Mouse (Mus musculus) left cerebral cortex, adult 9 months (tissue): ENCODE results near the gene Fcamr.

Source experiments
- DNase-seq, 2 experiments: peaks; one replicate each; pipeline ENCODE4 v3.0.0; 2022; ENCODE audit warnings: low spot score in 2 of 2

Fcamr gene

DNA sequence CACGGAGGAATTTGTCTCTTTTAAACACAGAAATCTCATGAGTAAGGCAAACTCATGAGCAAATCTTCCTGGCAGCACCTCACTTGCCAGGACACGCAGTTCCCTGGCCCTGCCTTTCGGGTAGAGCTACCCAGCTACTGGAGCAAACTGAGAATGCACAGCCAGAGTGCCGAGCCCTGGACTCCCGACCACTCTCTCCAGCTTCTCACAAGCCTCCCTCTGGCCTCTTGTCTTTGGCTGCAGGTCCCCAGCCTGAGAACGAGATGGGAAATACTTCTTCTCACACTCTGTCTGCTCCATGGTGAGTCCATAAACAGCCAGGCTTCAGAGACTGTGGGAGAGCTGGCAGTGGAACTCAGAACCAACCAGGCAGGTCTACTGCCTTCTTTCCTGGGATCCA lies 2.3 kb downstream of the Fcamr start:
- no peak for DNase-seq

DNA sequence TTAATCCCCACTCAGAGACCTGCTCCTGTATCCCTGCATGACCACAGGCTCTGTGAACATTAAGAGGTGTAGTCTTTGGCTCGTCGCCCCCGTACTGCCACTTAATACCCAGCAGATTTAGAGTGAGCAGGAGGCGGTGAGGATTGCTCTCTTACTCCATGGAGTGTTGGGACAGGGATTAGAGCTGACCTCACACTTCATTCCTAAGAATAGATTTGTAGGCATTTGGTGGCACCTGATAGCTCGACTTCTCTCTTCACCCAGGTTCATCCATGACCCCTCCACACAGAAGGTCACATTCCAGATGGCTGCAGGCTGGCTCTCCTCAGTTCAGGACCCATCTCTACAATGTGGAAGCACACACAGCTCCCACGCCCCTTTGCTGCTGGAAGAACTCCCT lies 3.6 kb downstream of the Fcamr start:
- no peak for DNase-seq

DNA sequence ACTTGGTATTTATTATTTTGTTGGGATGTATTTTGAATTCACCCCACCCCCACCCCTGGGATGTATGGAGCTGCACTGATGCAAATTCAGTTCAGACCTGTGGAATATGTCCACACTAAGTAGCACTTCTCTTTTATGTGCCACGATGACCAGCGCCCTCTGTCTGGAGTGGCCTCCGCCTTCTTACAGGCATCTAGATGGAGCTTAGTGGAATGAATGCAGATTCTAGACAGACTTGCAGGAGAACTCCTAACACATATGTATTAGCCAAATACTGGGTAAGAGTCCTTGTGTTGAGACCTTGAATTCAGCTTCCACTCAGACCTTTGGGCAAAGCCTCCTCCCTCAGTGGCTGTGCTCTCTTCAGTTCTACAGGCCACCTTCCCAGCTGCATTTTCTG lies 10.2 kb downstream of the Fcamr start:
- no peak for DNase-seq

DNA sequence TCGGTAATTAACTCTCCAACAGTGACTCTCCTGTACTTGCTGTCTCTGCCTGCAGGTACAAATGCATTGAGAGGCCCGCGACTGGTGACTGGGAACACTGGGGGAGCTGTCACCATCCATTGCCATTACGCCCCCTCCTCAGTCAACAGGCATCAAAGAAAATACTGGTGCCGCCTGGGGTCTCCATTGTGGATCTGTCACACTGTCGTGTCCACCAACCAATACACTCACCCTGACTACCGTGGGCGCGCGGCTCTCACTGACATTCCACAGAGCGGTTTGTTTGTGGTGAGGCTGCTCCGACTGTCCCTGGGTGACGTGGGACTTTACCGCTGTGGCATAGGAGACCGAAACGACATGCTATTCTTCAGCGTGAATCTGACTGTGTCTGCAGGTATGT lies 10.6 kb downstream of the Fcamr start:
- DNase-seq: no peak

DNA sequence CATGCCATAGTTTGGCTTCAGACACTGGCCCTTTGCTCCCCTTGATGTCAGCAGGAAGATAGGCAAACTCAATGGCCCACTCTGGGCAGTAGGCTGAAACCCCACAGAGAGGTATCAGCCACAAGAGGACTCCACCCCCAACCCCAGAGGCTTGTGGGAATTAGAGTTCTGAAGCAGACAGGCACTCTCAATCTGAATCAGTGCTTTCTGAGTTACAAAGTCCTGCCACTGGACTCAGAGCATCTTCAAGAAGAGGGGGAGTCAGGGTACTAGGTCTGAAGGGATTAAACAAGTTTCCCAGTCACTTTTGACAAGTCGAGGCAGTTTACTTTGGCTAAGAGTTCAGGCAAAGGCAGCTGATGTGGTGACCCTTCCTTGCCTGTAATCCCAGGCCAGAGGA lies 19.0 kb downstream of the Fcamr start:
- DNase-seq: no peak

DNA sequence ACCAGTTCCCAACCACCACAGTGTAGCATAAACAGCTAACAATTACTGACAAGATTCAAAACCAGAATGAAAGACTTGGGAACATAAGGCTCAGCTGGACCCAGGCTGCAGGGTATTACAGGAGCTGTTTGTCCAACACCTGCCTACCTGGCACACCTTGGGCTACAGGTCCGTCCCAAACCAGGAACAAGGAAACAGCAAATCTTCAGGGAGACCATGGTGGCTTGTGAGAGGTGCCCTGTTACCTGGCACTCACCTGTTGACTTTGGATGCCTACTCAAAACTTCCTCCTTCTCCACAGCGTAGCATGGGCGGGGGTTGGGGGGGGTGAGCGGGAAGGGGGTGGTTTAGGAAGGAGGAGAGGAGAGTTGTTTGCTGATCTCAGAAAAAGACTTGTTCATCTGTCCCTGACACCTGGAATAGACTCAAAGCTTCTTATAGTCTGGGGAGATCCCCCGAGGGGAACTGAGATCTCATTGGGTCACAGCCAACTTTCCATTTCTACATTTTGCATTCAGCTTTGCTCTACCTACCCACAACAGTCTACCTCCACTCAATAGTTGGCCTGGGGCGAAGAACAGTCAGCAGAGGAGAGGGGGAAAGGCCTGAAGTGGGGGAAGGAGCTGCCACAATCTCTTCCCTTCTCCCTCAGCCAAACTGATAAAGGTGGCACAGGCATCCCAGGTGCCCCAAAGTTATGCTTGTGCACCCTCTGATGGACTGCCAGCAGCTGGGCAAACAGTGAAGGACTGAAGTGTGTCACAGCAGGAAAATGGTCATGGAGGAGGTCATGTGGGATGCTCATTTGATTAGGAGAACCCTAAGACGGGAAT lies 19.8 kb downstream of the Fcamr start:
- DNase-seq: no peak

DNA sequence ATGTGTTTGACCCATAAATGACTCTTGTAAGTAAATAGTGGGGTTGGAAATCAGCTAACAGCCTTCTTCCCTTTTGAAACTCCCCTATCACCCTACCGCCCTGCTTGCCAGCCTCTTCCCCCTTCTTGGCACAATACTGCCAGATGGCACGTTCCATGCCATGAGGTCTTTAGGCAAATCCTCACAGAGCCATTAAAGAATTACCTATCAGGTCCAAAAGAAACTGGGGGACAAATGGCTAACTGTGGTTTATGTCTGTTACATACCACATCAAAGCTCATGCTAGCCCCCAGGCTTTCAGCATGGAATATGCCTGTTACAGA lies 20.4 kb downstream of the Fcamr start:
- no peak for DNase-seq

DNA sequence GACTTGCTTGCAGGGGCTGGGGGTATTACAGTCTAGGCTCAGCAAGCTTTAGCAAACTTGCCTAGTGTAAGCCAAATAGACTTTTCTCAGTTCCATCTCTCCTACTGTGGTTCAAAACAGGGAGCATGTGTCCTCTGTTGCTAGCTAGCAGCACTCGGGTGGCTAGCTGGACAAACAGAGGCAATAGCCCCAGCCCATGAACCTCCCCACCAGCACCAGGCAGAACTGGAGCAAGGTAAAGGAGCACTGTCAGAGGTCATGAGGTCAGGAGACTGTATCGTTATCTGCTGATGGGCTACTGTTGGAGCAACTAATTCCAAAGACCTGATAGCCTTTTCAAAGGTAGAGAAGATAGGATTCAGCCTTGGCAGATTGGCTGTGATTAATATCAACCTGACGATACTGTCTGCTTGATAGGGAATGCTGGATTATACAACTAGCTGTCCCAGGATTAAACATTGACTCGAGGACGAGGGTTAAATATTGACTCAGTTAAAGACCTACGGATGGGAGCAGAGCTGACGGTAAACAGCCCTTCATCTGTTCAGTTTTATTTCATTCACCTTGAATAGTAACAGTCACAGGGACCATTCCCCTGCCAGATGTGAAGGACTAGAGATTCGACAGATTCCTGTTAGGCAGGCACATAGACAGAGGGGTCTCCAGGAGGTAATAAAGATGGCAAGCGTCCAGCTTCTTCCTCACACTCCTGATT lies 21.4 kb downstream of the Fcamr start:
- no peak for DNase-seq

DNA sequence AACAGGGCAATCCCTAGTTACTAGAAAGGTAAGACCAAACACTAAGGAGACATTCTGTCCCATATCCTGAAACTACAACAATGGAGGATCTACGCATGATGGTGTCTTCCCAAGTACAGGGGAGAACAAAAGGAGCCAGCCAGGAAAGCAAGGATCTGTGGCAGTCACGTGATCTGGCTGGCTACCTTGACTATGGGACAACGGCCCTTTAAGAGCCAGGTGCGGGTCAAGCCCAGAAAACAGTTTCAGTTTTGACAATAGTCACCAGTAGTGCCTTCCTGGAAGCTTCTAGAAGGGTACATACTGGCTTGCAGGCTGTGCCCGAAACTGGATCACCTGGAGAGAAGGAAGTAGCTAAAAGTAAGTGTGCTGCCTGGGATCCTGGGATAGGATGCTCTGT lies 25.7 kb downstream of the Fcamr start, which contains the start of gene Pigr:
Gene Pigr (plus strand): TSS at position 237 of the 400 bp plus-strand sequence.
- no peak for DNase-seq

DNA sequence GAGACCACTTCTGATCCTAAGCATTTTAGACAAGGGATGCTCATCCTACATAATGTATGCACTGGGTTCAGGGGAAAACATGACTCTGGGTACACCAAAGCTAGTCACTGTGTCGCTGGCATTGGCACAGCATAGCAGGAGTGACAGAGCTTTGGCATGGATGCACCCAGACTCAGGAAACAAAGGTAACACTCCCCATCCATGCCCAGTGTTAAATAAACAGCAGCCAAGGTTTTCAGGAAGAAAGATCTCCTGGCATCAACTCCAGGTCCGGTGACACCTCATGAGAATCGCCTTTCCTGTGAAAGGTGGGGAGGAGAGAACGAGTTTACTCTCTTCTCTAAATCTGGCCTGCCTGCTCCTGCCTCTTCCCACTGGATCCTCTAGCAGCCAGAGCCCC lies 28.0 kb downstream of the Fcamr start:
- DNase-seq: no peak

DNA sequence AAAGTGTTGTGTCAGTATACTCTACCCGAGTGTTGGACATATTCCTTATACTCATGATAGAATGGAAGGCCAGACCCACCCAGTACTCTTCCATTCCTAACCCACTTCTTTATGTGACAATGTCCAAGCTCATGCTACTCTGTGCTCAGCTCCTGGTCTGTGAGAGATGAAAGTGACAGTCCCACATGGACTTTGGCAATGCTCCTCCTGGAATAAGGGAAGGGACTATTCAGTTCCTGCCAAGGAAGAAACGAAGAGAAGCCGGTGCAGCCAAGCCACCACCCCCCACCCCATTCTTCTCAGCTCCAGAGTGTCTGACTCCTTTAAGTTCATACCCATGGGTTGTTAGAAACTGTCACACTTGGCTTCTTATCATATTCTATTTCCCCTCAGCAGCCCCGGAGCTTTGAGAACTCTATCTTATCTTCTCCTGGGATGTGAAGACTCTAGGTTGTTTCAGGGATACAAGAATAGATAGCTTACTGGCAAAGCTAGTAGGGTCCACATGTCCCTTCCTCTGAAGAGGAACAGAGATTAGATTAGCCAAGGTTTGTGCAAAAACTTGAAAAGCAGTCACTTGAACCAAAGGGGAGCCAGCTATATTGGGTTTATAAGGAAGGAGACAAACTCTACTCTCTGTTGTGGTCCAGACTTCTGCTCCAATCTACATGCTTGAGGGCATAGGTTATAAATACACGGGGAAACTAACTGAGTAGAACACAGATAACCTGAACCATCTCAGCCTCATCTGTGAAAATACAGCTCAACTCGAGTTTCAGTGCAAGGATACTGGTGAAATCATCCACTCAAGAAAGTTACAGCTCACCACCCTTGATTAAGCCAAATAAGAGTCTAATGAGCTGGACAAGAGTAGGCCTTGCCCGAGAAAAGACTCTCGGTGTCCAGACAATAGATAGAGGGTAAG lies 29.5 kb downstream of the Fcamr start:
- DNase-seq: no peak

DNA sequence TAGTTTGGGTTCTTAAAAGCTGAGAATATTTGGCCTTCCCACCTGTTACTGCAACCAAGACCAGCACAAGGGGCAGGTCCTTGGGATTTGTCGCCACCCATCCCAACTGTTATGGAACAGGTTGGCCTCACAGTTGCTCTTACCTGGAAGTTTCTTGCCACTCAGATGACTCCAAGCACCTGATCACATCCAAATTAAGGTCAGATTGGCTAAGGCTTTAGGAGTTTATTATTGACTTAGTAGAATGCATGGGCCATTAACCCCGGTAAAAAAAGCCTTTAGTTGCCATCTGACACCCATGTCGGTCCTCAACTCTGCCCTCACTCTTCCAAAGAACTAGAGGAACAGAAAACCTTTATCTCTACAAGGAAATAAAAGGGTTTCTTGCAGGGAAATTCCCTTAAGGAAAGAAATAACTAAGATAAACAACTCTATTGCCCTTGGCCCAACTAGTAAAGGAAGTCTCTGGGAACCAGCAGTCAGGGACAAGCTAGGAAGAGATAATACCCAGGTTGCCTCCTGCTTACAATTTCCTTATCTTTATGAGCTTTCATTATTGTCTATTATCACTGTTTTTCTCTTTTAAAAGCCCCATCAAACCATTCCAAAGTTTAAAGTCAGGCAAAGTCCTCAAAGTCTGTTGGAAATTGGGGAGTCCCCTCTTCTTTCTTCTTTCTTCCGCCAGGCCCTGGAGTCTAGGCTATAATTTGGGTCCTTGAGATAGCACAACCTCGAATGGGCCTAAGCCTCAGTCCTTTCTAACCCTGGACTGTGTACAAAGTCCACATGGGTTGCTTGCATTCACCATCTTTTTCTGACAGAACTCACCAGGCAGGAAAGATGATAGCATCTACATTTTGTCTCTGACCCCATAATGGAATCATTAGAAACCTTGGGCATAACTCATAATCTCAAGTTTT lies 31.8 kb downstream of the Fcamr start:
- DNase-seq: no peak

DNA sequence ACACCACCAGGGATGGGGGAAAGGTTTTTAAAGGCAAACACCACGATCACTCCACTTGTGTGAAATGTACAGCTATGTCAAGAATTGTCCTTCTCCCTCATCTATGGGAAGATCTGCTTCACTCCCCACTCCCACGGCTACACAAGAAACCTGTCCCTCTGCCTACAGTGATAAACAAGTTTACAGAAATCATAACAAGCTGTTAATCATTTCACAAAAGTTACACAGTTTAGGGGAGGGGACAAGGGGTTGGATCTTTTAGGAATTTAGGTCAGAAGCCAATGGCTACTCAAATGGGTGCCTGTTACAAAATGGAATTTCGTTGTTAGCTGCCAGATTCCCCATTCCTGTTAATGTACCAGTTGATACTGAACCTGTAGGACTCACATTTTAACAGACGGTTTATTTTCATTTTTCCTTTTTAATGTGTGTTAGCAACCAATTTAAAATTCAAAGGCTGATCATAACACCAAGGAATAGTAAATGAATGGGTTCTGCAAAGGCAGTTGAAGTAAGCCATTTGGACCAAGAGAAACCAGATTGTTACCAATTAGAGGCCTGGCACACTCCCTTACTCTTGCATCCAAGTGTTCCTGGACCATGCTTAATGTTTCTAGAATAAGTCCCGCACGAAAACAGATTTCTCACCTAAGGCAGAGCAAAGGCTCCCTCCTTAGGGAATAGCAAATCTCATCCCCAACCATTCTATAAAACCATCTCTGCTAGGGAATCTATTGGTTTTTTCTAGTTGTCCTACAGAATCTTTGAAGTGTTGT lies 34.6 kb downstream of the Fcamr start:
- peak in 1 of 2 experiments; percentile 46 for DNase-seq

DNA sequence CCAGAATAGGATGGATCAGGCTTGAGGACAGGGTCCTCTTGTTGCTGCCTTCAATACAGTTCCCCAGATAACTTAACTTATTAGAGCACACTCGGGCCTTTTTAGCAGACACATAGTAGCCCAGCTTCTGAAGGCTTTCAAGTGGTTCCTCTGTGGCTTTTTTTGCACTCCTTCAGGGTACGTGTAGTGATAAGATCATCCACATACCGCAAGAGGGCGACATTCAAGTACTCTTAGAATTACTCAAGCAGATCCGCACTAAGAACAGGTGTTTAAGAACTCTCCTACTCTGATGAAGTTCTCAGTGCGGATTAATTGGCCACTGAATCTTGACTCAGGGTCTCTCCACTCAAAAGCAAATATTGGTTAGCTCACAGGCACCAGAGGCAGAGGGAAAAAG lies 37.6 kb downstream of the Fcamr start:
- DNase-seq: no peak

DNA sequence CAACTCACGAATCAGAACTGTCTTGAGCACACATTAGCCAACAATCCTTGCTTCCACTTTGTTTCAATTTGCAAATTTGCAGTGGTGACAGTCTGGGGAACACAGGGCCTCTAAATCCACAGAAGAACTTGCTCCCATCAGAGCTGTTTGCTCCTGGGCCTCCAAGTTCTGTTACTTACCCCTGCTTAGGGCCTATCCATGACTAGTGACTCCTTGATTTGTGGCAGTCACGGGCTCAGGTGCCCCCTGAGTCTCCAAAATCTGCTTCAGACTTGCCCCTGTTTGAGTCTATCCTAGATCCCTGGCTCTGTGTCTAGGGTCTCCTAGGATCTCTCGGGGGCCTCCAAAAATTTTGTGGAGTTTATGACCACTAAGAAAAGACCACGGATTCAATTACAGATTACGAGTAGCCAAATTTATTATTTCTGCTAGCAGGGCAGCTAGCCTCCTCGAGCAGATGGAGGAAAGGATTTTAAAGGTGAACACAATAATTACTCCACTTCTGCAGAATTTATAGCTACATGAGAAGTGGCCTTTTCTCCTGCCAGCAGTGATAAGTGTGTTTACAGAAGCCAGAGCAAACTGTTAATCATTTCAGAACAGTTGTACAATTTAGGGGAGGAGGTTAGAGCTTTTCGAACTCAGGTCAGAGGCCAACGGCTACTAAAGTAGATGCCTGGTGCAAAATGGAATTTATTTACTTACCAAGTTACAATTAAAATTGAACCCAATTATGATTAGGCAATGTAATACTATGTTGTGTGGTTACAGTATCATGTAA lies 40.1 kb downstream of the Fcamr start:
- no peak for DNase-seq

DNA sequence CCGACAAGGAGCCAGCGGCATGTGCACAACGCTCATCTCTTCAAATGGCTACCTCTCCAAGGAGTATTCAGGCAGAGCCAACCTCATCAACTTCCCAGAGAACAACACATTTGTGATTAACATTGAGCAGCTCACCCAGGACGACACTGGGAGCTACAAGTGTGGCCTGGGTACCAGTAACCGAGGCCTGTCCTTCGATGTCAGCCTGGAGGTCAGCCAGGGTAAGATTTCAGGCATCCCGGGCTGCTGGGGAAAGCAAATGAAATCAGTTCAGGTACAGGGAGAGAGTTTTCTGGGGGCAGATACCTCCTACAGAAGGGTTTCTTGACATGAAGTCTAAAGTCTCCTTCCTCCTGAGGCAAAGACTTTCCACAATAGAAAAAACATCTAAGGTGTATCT lies 40.9 kb downstream of the Fcamr start:
- no peak for DNase-seq

DNA sequence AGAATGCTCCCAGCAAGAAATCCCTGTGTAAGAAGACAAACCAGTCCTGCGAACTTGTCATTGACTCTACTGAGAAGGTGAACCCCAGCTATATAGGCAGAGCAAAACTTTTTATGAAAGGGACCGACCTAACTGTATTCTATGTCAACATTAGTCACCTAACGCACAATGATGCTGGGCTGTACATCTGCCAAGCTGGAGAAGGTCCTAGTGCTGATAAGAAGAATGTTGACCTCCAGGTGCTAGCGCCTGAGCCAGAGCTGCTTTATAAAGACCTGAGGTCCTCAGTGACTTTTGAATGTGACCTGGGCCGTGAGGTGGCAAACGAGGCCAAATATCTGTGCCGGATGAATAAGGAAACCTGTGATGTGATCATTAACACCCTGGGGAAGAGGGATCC lies 43.8 kb downstream of the Fcamr start:
- DNase-seq: no peak

DNA sequence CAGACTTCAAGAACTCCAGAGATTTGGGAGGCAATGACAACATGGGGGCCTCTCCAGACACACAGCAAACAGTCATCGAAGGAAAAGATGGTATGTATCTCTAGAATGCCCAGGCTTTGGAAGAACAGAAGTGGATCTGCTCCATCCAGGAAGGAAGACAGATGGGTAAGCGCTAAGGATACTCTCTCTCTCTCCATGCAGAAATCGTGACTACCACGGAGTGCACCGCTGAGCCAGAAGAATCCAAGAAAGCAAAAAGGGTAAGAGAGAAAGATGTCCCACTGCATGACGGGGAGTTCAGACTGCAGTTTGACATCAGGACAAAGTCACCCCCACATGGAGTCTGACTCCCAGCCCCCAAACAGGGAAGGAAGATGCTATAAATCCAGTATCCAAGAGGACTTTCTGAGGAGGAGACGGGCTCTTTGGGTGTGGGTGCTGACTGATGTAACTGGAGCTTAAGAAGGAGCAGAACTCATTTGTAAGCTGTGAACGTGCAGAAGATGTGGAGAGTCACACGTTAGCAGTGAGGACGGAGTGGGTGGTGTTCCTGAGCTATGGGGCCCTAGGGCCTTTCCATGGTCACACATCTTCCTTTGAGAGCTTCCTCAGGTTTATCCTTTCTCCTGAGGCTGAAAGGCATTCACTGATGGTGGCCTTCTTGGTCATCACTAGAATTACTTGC lies 49.0 kb downstream of the Fcamr start:
- peak in 1 of 2 experiments; percentile 27 for DNase-seq

DNA sequence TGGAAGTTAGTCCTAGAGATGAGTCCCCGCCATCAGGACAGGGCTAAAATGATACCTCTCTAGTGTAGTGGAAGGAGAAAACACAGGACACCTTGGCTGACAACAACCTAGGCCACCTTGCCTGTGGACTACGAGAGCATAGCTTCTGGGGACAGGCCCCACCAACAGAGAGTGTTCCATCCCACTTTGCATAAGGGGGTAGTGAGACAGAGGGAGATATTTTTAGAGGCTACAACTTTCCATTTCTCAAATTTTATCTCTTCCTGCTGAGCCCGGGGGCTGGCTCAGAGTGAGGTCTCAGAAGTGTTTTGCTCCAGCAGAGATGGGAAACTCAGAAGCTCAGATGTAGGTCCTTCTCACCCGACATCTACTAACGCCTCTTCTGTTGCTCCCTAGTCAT lies 49.7 kb downstream of the Fcamr start:
- no peak for DNase-seq
